Mouse (Mus musculus) bone marrow, adult 2 months (tissue): Measurements from ENCODE around the gene Slc25a16. TPM values are rescaled to one million over a fixed set of nuclear protein-coding genes. Genes with fewer than 3 reads are reported as not detected.

ENCODE experiments used
- H3K27ac ChIP-seq: fragments of 200-500 bp; 2 replicates; pipeline ENCODE4 v1.5.1; 2012; ENCODE audit warnings: low read depth, mild to moderate bottlenecking, control low read depth, inconsistent platforms, low read length; ENCODE audit not compliant: control insufficient read depth, poor library complexity, insufficient read depth
- H3K4me1 ChIP-seq: fragments of 200-500 bp; 2 replicates; pipeline ENCODE4 v1.6.1; 2011; ENCODE audit warnings: low read length; ENCODE audit not compliant: control insufficient read depth, insufficient read depth
- H3K4me3 ChIP-seq: fragments of 200-500 bp; replicated peaks from 2 replicates; pipeline ENCODE3; 2011; ENCODE audit warnings: mild to moderate bottlenecking, low read depth, low read length, control low read depth; ENCODE audit not compliant: control insufficient read depth
- CTCF ChIP-seq: fragments of 200-500 bp; IDR thresholded peaks from 2 replicates; pipeline ENCODE4 v1.5.1; 2011; ENCODE audit warnings: low read length, control low read depth; ENCODE audit not compliant: control insufficient read depth, insufficient read depth
- POLR2A ChIP-seq: fragments of 200-500 bp; IDR thresholded peaks from 2 replicates; pipeline ENCODE4 v1.6.1; 2011; ENCODE audit warnings: low read depth, mild to moderate bottlenecking, control low read depth, low read length, borderline replicate concordance; ENCODE audit not compliant: control insufficient read depth
- whole genome bisulfite sequencing: fragments of 180-500 bp; shearing (Covaris S2); methylation state at CpG from one replicate; pipeline ENCODE4 v1.1.7; 2018; 5-methylcytosine and 5-hydroxymethylcytosine counted together
- polyA plus RNA-seq: library from polyadenylated mRNA; stranded (reverse); fragments of >200 nt; gene quantifications from 2 replicates; pipeline ENCODE4 v1.2.4, GENCODE M21; 2011; ENCODE audit warnings: low replicate concordance; ENCODE audit not compliant: missing spikeins, insufficient read depth, insufficient read length

Gene Slc25a16
- polyA plus RNA-seq, 1 experiment: 7.3 TPM

DNA sequence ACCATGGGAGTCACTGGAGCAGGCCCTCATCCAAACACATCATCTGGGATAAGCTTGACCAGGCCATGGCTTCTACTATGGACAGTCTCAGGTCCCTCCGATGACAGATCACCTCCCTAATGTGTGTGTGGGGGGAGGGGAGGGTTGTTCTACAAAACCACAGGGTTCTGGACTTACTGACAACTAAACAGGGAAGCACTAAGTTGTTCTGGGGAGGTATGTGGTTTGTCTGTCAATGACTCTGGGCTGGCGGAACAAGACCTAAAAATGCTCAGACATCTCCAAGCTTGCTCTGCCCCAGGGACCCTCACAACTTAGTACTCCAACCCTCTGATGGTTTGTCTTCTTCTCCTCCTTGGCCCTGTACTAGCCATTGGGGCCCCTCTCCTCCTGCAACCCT is 9.3 kb upstream of the Slc25a16 start:
- no peaks in the 10 kb centered on the region for H3K4me1 ChIP-seq
- 23% methylated on average over 2 of the region's 2 CpGs for WGBS
- no peak overlapping the region for H3K4me3 ChIP-seq
- no peak overlapping the region for H3K27ac ChIP-seq
- no peak for TF ChIP-seq POLR2A

DNA sequence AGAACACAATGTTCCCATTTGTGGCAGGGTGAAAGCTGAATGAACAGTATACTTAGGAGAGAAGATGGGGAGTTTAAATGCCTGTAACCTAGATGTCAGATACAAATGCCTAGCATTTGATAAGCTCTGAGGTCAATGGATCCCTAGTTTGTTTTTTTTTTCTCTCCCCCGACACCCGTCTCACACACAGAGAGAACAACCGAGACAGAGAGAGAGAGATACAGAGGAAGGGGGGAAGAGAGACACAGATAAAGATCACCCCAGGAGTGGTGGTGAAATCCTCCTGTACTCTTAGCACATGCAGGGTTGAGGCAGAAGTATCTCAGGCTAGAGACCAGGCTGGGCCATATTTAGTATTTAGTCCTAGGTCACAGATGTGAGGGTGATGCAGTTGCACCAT is 1.4 kb upstream of the Slc25a16 start:
- 30% methylated on average over 3 of the region's 3 CpGs for WGBS
- H3K27ac ChIP-seq: no peak overlapping the region
- TF ChIP-seq POLR2A: no peak
- TF ChIP-seq CTCF: no peak
- peaks cover 3% of the 10 kb centered on the region for H3K4me1 ChIP-seq
- no peak overlapping the region for H3K4me3 ChIP-seq

DNA sequence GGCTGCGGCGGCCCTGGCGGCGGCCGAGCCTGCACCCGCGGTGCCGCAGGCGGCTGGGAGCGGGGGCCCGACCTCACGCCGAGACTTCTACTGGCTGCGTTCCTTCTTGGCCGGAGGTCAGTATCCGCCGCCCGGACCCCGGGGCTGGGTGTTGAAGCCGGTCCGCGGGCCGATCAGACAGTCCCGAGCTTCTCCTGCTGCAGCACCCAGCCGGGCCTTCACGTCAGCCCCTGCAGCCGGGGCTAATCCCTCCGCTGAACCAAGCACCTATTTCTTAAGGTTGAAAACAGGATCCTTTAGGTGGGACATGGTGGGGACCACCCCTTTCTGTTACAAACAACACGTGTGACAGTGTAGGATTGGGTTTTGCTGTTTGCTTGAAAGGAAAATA is 328 bp downstream of the Slc25a16 start:
- H3K4me1 ChIP-seq: peaks cover 3% of the 10 kb centered on the region
- TF ChIP-seq CTCF (no peak), POLR2A (no peak)
- H3K4me3 ChIP-seq: peak overlapping the region; percentile 91
- WGBS: under 1% methylated on average over 29 of the region's 29 CpGs
- peak overlapping the region; percentile 84 for H3K27ac ChIP-seq

DNA sequence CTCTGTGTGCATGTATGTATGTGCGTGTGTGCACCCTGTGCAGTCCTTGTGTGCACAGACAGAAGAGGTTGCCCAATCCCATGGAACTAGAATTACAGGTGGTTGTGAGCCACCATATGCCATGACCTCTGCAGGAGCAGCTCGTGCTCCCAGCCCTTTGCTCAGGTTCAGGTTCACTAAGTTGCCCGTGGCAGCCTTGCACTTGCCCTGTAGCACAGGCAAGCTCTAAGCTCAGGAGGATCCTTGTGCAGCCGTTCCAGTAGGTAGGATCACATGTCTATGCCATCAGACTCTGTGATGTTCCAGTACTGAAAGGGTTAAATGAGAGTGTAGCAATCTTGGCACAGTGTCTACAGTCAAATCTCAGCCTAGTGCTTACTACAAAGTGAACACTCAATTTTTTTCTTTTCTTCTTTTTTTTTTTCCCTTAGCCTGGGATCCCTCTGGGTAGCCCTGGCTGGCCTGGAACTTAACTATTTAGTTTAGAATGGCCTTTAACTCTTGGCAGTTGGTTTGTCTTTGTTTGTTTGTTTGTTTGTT is 3.7 kb downstream of the Slc25a16 start:
- no peak overlapping the region for H3K4me3 ChIP-seq
- WGBS: 83% methylated on average over 4 of the region's 4 CpGs
- H3K4me1 ChIP-seq: peaks cover 3% of the 10 kb centered on the region
- no peak overlapping the region for H3K27ac ChIP-seq
- TF ChIP-seq POLR2A (no peak), CTCF (no peak)

DNA sequence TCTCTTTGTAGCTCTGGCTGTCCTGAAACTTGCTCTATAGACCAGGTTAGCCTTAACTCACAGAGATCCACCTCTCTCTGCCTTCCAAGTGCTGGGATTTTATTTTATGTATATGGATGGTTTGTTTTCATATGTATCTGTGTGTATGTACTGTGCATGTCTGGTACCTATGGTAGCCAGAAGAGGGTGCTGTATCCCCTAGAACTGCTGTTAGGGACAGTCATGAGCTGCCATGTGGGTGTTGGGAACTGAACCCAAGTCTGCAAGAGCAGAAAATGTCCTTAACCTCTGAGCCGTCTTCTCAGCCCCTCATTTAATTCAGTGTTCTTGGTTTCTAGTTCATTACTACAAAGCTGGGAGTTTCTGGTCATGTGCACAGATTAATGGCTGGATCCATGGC is 11.9 kb downstream of the Slc25a16 start:
- Histone ChIP-seq H3K4me3 (no peak overlapping the region), H3K27ac (no peak overlapping the region), H3K4me1 (no peaks in the 10 kb centered on the region)
- TF ChIP-seq CTCF (peak; percentile 24; the same call in 1 of the 2 replicates), POLR2A (no peak)
- 88% methylated on average over 1 of the region's 1 CpGs for WGBS

DNA sequence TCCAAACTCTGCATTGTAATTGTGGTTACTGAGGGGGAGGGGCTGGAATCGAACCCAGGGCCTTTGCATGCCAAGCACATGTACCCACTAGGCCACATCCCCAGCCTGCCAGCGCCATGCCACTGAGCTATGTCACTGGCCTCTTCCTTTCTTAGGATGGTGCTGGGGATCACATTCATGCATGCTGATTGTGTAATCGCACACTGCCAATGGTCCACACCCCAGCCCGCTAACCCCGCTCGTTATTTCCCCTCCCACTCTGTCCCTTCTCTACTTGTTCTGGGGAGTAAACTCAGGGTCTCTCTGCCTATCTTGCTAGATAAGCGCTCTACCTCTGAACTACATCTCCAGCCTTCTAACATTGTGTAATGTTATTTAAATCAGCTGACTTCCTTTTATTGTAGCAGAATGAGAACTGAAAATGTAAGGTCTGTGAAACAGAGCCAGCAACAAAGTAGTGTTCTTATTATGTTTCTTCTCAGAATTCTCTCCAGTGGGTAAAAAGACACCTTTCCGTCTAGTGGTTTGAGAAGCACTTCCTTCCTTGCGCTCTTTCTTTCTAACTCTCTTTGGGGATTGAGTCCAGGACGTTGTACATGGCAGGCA is 24.6 kb downstream of the Slc25a16 start:
- no peak for TF ChIP-seq POLR2A
- TF ChIP-seq CTCF: no peak
- Histone ChIP-seq H3K4me1 (peaks cover 5% of the 10 kb centered on the region; the same call in 1 of the 2 replicates), H3K27ac (no peak overlapping the region; the same call in 1 of the 2 replicates), H3K4me3 (no peak overlapping the region)
- WGBS: 25% methylated on average over 10 of the region's 10 CpGs

DNA sequence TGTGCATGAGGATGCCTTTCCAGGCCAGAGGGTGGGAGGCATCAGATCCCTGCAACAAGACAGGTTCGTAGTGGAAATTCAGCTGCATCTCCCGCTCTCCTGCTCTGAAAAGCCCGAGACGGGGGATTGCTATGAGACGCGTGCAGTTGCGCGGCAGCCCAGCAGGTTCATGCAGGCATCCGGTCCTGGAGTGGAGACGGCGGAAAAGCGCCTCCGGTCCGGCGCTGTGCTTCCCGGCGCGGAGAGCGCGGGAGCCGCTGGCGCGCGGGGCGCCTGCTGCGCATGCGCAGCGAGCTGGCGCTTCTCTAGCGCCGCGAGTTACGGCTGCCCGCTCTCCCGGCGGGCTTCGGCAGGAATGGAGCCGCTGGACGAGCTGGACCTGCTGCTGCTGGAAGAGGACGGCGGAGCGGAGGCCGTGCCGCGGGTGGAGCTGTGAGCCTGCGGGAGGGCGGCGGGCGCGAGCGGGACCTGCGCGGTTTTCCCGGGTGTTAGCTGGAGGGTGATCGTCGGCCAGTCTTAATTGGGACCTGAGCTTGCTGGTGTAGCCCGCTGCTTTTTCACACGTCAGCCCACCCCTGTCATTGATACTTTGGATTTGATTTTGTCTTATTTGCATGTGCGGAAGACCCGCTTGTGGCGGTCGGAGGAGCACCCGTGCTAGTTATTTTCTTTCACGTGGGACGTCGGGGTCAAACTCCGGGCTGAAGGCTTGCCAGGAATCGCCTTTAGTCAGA is 26.5 kb downstream of the Slc25a16 start, which contains the start of gene Dna2:
Gene Dna2 (plus strand): TSS at position 289 of the 734 bp plus-strand sequence.
- peaks cover 5% of the 10 kb centered on the region; the same call in 1 of the 2 replicates for H3K4me1 ChIP-seq
- peak within 1 kb of the TSS; percentile 76 for H3K4me3 ChIP-seq
- TF ChIP-seq CTCF (no peak), POLR2A (peak; percentile 78; the same call in 1 of the 2 replicates)
- H3K27ac ChIP-seq: peak within 1 kb of the TSS; percentile 81
- WGBS: under 1% methylated on average over 68 of the region's 68 CpGs

DNA sequence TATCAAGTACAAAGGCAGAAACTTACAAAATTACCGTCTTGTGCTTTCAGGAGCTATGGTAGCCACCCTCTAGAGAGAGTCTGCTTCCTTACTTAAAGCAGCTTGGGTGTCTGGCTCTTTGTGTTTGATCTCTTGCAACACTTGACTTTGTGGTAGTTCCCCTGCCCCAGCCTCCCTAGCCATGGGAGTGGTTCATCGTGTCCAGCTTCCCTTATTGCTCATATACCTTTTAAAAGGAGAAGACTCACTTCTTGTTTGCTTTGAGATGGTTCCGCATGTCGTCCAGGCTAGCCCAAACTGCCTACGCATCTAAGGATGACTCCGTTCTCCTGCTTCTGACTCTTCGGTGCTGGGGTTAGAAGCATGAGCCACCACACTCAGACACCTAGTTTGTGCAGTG is 28.1 kb downstream of the Slc25a16 start:
- WGBS: 46% methylated on average over 7 of the region's 7 CpGs
- no peak for TF ChIP-seq POLR2A
- TF ChIP-seq CTCF: no peak
- Histone ChIP-seq H3K4me1 (peaks cover 5% of the 10 kb centered on the region; the same call in 1 of the 2 replicates), H3K27ac (peak overlapping the region; percentile 71), H3K4me3 (peak overlapping the region; percentile 14)
